Comparison of ENCODE assay signal across 9 mouse cellular contexts in the genomic region with DNA sequence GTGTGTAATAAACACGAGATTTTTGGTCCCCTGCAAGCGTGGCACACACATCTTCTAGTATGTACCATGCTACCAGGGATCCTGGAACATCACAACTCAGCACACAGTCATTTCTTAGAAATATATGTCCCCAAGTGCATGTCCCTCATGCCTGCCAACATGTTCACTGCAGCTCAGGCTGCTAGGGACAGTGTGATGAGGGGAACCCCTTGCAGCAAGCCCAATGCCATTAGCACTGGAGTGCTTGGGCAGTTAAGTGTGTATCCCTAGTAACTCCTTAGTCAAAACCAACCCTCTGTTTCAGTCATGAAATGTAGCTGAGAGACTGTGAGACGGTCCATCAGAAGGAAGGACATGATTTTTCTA.
DNase-seq lines count a peak whose midpoint lies in the region; ATAC-seq and TF ChIP-seq lines count a peak whose summit lies in the region.
"Had no signal": no experiment of that assay in that cellular context is flagged by ENCODE, and none has a peak within 500 bp of the region (broad histone marks: within the 10 kb centered on the region; RNA-seq: fewer than 3 reads in every experiment).

No protein-coding gene starts in this region.

- no peak for TF ChIP-seq EP300 in heart, postnatal 0 days (IDR thresholded peaks at IDR 0.05; ENCODE audit: low read depth)

- no peak overlapping the region for H3K27ac ChIP-seq in heart, postnatal 0 days (ENCODE audit: low read depth)
- H3K27ac ChIP-seq in cortical plate, adult 2 months (ENCODE audit: insufficient read depth, low read length) = no peak overlapping the region
- H3K27ac ChIP-seq in hindbrain, embryonic 10.5 days = peak overlapping the region; percentile 84
- peak overlapping the region; percentile 7 for H3K27ac ChIP-seq in midbrain, embryonic 11.5 days (ENCODE audit: low read depth, low read length)
- H3K27ac ChIP-seq in thymus, adult 2 months (ENCODE audit: control insufficient read depth, insufficient read depth, low read length) = no peak overlapping the region
- H3K27ac ChIP-seq: liver, embryonic 14.5 days had no signal

- H3K4me2 ChIP-seq in heart, postnatal 0 days (ENCODE audit: low read depth, low read length) = peak overlapping the region; percentile 60
- H3K4me2 ChIP-seq in midbrain, embryonic 11.5 days = peak overlapping the region; percentile 59

- no peak overlapping the region for H3K4me3 ChIP-seq in heart, postnatal 0 days (ENCODE audit: low read depth, low read length)
- H3K4me3 ChIP-seq in cortical plate, adult 2 months (ENCODE audit: insufficient read depth, low read length) = peak overlapping the region; percentile 11; the same call in 1 of the 2 replicates
- H3K4me3 ChIP-seq in hindbrain, embryonic 10.5 days = peak overlapping the region; percentile 42
- H3K4me3 ChIP-seq in midbrain, embryonic 11.5 days (ENCODE audit: low read depth, low read length) = peak overlapping the region; percentile 37
- no peak overlapping the region for H3K4me3 ChIP-seq in thymus, adult 2 months (ENCODE audit: control insufficient read depth, insufficient read depth, low read length)

- DNase-seq in heart, postnatal 0 days (ENCODE audit: low spot score) = no peak
- no peak for DNase-seq in heart, adult 11 months
- no peak for DNase-seq in hindbrain, embryonic 10.5 days (ENCODE audit: low spot score)
- no peak for DNase-seq in midbrain, embryonic 11.5 days (ENCODE audit: low spot score, missing footprints)
- DNase-seq in thymus, adult 2 months = no peak
- no peak for DNase-seq in adrenal gland, postnatal 4 days (ENCODE audit: low spot score in 2 of 2)

- 0 out of 2 replicates have a peak, but pooled peaks cover 8% of the 10 kb centered on the region for H3K4me1 ChIP-seq in heart, postnatal 0 days (ENCODE audit: control insufficient read depth, insufficient read depth)
- H3K4me1 ChIP-seq in cortical plate, adult 2 months (ENCODE audit: control insufficient read depth, insufficient read depth, low read length) = 0 out of 2 replicates have a peak, but pooled peaks cover 2% of the 10 kb centered on the region
- peaks cover 43% of the 10 kb centered on the region for H3K4me1 ChIP-seq in hindbrain, embryonic 10.5 days (replicated peaks)
- H3K4me1 ChIP-seq in midbrain, embryonic 11.5 days (ENCODE audit: control insufficient read depth, insufficient read depth, low read length) = peaks cover 14% of the 10 kb centered on the region
- H3K4me1 ChIP-seq in thymus, adult 2 months (replicated peaks; ENCODE audit: control insufficient read depth, insufficient read depth, low read length) = no peaks in the 10 kb centered on the region; the same call in 1 of the 2 replicates

- H3K9ac ChIP-seq in heart, postnatal 0 days (replicated peaks; ENCODE audit: low read depth, low read length) = no peak overlapping the region
- H3K9ac ChIP-seq in midbrain, embryonic 11.5 days (ENCODE audit: low read length) = peak overlapping the region; percentile 68
- H3K9ac ChIP-seq: liver, embryonic 14.5 days had no signal

- no peaks in the 10 kb centered on the region for H3K9me3 ChIP-seq in heart, postnatal 0 days (replicated peaks; ENCODE audit: control insufficient read depth, low read length)
- no peaks in the 10 kb centered on the region for H3K9me3 ChIP-seq in hindbrain, embryonic 10.5 days
- no peaks in the 10 kb centered on the region for H3K9me3 ChIP-seq in midbrain, embryonic 11.5 days (ENCODE audit: control insufficient read depth, low read length)

- ATAC-seq in heart, postnatal 0 days (ENCODE audit: insufficient read depth, low read depth) = no peak
- ATAC-seq in midbrain, embryonic 11.5 days (ENCODE audit: low FRiP score) = 0 out of 2 replicates have a peak, but pooled peaks have one; percentile 14
- ATAC-seq in cerebellum, adult (ENCODE audit: insufficient number of reproducible peaks, low FRiP score, low TSS enrichment) = no peak

- no peak for TF ChIP-seq POLR2A in cortical plate, adult 2 months (IDR thresholded peaks at IDR 0.05; ENCODE audit: extremely low read depth, insufficient read depth, low read length)
- TF ChIP-seq POLR2A in thymus, adult 2 months (IDR thresholded peaks at IDR 0.05; ENCODE audit: control insufficient read depth, extremely low read depth, insufficient read depth, low read length, poor library complexity) = no peak

- H3K27me3 ChIP-seq in heart, postnatal 0 days (ENCODE audit: control insufficient read depth, insufficient read depth, low read length) = peaks cover 10% of the 10 kb centered on the region; the same call in 1 of the 2 replicates
- H3K27me3 ChIP-seq in hindbrain, embryonic 10.5 days (ENCODE audit: insufficient read depth, poor library complexity, severe bottlenecking) = peaks cover 14% of the 10 kb centered on the region; the same call in 1 of the 2 replicates
- no peaks in the 10 kb centered on the region for H3K27me3 ChIP-seq in midbrain, embryonic 11.5 days (ENCODE audit: control insufficient read depth, insufficient read depth, low read length)
- H3K27me3 ChIP-seq in thymus, adult 2 months (ENCODE audit: control insufficient read depth, insufficient read depth, low read length) = no peaks in the 10 kb centered on the region

- TF ChIP-seq CTCF in heart, postnatal 0 days (IDR thresholded peaks at IDR 0.05; ENCODE audit: low read depth) = no peak
- no peak for TF ChIP-seq CTCF in cortical plate, adult 2 months (IDR thresholded peaks at IDR 0.05; ENCODE audit: extremely low read depth, insufficient read depth, low read length)
- no peak for TF ChIP-seq CTCF in thymus, adult 2 months (IDR thresholded peaks at IDR 0.05; ENCODE audit: borderline replicate concordance, control insufficient read depth, extremely low read depth, insufficient read depth, low read length, poor library complexity)

- 49% methylated on average over 3 of the region's 3 CpGs for WGBS in heart, postnatal 0 days
- 38% methylated on average over 3 of the region's 3 CpGs for WGBS in hindbrain, embryonic 10.5 days
- 32% methylated on average over 3 of the region's 3 CpGs for WGBS in midbrain, embryonic 11.5 days
- 80% methylated on average over 3 of the region's 3 CpGs for WGBS in thymus, adult 2 months

- H3K36me3 ChIP-seq in heart, postnatal 0 days (replicated peaks; ENCODE audit: control insufficient read depth, insufficient read depth, low read length) = no peaks in the 10 kb centered on the region
- no peaks in the 10 kb centered on the region for H3K36me3 ChIP-seq in hindbrain, embryonic 10.5 days
- no peaks in the 10 kb centered on the region for H3K36me3 ChIP-seq in midbrain, embryonic 11.5 days (ENCODE audit: control insufficient read depth, insufficient read depth, low read length)
- no peaks in the 10 kb centered on the region for H3K36me3 ChIP-seq in thymus, adult 2 months (ENCODE audit: control insufficient read depth, insufficient read depth, low read length)

Comparison
In these comparisons a context has a peak if more than half of its experiments do, and no peak if none do; other contexts are left out.
1. H3K27ac ChIP-seq: peak in hindbrain, embryonic 10.5 days (single experiment) and midbrain, embryonic 11.5 days (single experiment); none in heart, postnatal 0 days (single experiment), cortical plate, adult 2 months (single experiment) and thymus, adult 2 months (single experiment).
2. H3K4me3 ChIP-seq: peak in cortical plate, adult 2 months (single experiment), hindbrain, embryonic 10.5 days (single experiment) and midbrain, embryonic 11.5 days (single experiment); none in heart, postnatal 0 days (single experiment) and thymus, adult 2 months (single experiment).